Mouse (Mus musculus) G1E-ER4 (cell line): ENCODE measurements around the gene Ints1. TPM values are rescaled to one million over a fixed set of nuclear protein-coding genes. Genes with fewer than 3 reads are reported as not detected.

Experiments used
- GATA1 ChIP-seq: IDR thresholded peaks from one replicate; pipeline ENCODE4 v1.8.0; 2012; ENCODE audit warnings: low read length, inconsistent platforms
- polyA plus RNA-seq: library from polyadenylated mRNA; stranded (reverse); fragments of >175 nt; gene quantifications from 2 replicates; pipeline ENCODE4 v1.2.3, GENCODE M21; 2012

The Ints1 gene
- polyA plus RNA-seq, 1 experiment, result 117 TPM

DNA sequence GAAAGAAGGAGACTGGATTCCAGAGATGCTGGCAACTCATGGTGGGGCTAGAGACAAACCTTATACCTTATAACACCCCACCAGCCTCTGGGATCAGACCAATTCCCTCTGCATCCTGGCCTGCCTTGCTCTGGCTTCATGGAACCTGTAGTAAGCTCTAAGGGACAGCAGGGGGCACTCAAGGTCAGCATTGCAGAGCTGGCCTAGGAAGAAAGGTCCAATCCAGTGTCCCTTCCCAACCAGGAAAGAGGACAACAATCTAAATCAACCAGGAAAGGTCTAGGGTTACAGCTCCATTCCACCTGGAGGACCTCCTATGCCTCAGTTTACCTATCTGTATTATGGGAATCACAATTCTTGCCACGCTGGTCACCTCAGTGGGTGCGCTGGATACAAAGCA is 57.8 kb downstream of the Ints1 start:
- TF ChIP-seq GATA1, result no peak

DNA sequence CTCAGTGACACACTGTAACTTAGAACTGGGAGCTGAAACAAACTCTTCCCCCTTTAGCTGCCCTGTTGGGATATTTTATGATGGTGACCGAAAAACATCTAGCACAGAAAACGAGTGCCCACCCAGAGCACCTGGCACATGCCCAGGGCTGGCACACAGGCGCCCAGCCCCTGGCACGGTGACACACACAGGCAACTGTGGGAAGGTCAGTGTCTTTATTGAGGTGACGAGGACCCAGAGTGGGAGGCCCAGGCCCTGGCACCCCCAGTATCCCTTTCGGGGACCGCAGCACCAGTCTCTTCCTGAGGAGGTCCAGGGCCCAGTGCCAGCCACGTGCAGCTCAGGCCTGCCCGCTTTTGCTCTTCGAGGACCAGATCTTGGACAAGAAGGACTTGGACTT is 69.0 kb downstream of the Ints1 start:
- TF ChIP-seq GATA1, result no peak

GRCm38 (mm10) chr5:139702905-139703304 is 72.6 kb downstream of the Ints1 start:
- TF ChIP-seq GATA1, result no peak

- TF ChIP-seq GATA1, result no peak
These were observed 73.2 kb downstream of the Ints1 start for GRCm38 (mm10) chr5:139702236-139702635.

Other genes with a start within 250 kb of the Ints1 start
- not detected in 2 replicates for gene Uncx, start 232.2 kb downstream of the Ints1 start, polyA plus RNA-seq
- 20.4 and 22.4 TPM in 2 replicates for gene Micall2, start 39.3 kb downstream of the Ints1 start, polyA plus RNA-seq
- gene Mafk, start 15.8 kb upstream of the Ints1 start, polyA plus RNA-seq, result 40.6 and 49.2 TPM in 2 replicates
- 3.1 and 5.0 TPM in 2 replicates for gene Tmem184a, start 44.2 kb upstream of the Ints1 start, polyA plus RNA-seq
- gene Gm26938, start 50.7 kb upstream of the Ints1 start, polyA plus RNA-seq, result not detected in 2 replicates
- gene Psmg3, start 51.2 kb upstream of the Ints1 start, polyA plus RNA-seq, result 51.4 and 66.3 TPM in 2 replicates
- gene Elfn1, start 132.3 kb upstream of the Ints1 start, polyA plus RNA-seq, result not detected in 2 replicates